Mouse (Mus musculus): ENCODE measurements around the gene Gm45623. TPM values are rescaled to one million over a fixed set of nuclear protein-coding genes. Genes with fewer than 3 reads are reported as not detected.

Gene Gm45623
- polyA plus RNA-seq, 1 experiment from 2014 or later: 0.39 TPM

DNA sequence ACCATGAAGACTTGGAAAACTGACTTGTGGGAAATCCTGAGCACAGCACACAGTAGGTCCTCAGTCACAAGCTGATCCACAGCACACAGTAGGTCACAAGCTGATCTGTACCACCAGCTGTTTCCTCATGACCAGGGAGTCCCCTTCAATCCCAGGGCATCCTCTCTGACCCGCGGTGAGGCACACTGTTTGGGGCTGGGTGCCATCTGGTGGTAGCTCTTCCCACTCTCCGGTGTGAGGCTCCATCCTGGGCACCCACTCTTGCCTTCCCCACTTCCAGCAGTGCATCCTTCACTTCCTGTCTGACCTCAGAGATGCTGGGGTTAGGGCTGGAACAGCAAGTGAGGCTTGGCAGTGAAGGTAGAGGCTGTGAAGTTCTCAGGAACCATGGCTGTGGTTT is 19.0 kb upstream of the Gm45623 start:
- H3K27ac ChIP-seq (replicated peaks): no peak overlapping the region
- H3K4me1 ChIP-seq: peaks cover 39% of the 10 kb centered on the region
- H3K36me3 ChIP-seq: no peaks in the 10 kb centered on the region
- no peak overlapping the region for H3K9ac ChIP-seq
- 37% methylated on average over 3 of the region's 3 CpGs for WGBS
- no peak overlapping the region for H3K4me3 ChIP-seq
- no peak for ATAC-seq (ENCODE audit: extremely low read depth, insufficient number of reproducible peaks, low FRiP score, low TSS enrichment)
- H3K9me3 ChIP-seq: no peaks in the 10 kb centered on the region
- H3K27me3 ChIP-seq (replicated peaks): no peaks in the 10 kb centered on the region
- no peak overlapping the region for H3K4me2 ChIP-seq

DNA sequence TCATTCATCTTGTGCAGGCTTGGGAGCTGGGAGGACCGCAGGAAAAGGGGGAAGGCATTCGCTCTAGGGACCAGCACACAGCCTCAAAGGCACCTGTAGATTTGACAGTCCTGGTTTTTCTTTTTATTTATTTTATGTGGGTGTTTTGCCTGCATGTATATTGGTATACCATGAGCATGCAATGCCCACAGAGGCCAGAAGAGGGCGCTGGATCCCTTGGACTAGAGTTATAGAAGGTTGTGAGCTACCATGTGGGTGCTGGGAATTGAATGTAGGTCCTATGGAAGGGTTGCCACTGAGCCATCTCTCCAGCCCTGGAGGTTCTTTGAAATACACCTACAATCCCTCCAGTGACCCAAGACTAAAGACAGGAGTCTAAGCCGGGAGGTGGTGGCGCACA is 17.2 kb upstream of the Gm45623 start:
- Histone ChIP-seq H3K36me3 (no peaks in the 10 kb centered on the region), H3K9ac (no peak overlapping the region), H3K4me1 (peaks cover 32% of the 10 kb centered on the region), H3K27ac (replicated peaks) (no peak overlapping the region), H3K27me3 (replicated peaks) (no peaks in the 10 kb centered on the region), H3K4me3 (no peak overlapping the region), H3K4me2 (no peak overlapping the region), H3K9me3 (no peaks in the 10 kb centered on the region)
- WGBS: 62% methylated on average over 5 of the region's 5 CpGs
- ATAC-seq (ENCODE audit: extremely low read depth, insufficient number of reproducible peaks, low FRiP score, low TSS enrichment): no peak

GRCm38 (mm10) chr13:56770136-56770578 is 16.5 kb upstream of the Gm45623 start:
- Histone ChIP-seq H3K9me3 (no peaks in the 10 kb centered on the region), H3K9ac (0 out of 2 replicates have a peak overlapping the region, but pooled peaks have one; percentile 19), H3K27ac (replicated peaks) (no peak overlapping the region), H3K4me1 (peaks cover 37% of the 10 kb centered on the region), H3K27me3 (replicated peaks) (no peaks in the 10 kb centered on the region), H3K4me2 (no peak overlapping the region), H3K36me3 (no peaks in the 10 kb centered on the region), H3K4me3 (no peak overlapping the region)
- ATAC-seq (ENCODE audit: extremely low read depth, insufficient number of reproducible peaks, low FRiP score, low TSS enrichment): no peak
- 36% methylated on average over 1 of the region's 1 CpGs for WGBS

- Histone ChIP-seq H3K4me3 (no peak overlapping the region), H3K27ac (replicated peaks) (no peak overlapping the region), H3K9ac (0 out of 2 replicates have a peak overlapping the region, but pooled peaks have one; percentile 19), H3K4me2 (no peak overlapping the region), H3K36me3 (no peaks in the 10 kb centered on the region), H3K9me3 (no peaks in the 10 kb centered on the region), H3K4me1 (peaks cover 41% of the 10 kb centered on the region), H3K27me3 (replicated peaks) (no peaks in the 10 kb centered on the region)
- ATAC-seq (ENCODE audit: extremely low read depth, insufficient number of reproducible peaks, low FRiP score, low TSS enrichment): no peak
- WGBS: 28% methylated on average over 4 of the region's 4 CpGs
Observed at GRCm38 (mm10) chr13:56769431-56769830, 15.8 kb upstream of the Gm45623 start.

- WGBS: 21% methylated on average over 5 of the region's 5 CpGs
- 0 out of 2 replicates have a peak overlapping the region, but pooled peaks have one; percentile 16 for H3K27ac ChIP-seq (replicated peaks)
- no peak for ATAC-seq (ENCODE audit: extremely low read depth, insufficient number of reproducible peaks, low FRiP score, low TSS enrichment)
- no peak overlapping the region for H3K4me3 ChIP-seq
- 0 out of 2 replicates have a peak overlapping the region, but pooled peaks have one; percentile 5 for H3K9ac ChIP-seq
- peaks cover 27% of the 10 kb centered on the region for H3K27me3 ChIP-seq (replicated peaks)
- peaks cover 34% of the 10 kb centered on the region for H3K4me1 ChIP-seq
- peak overlapping the region; percentile 65 for H3K4me2 ChIP-seq
- no peaks in the 10 kb centered on the region for H3K36me3 ChIP-seq
- no peaks in the 10 kb centered on the region for H3K9me3 ChIP-seq
Observed at GRCm38 (mm10) chr13:56766211-56766610, 12.6 kb upstream of the Gm45623 start.

GRCm38 (mm10) chr13:56765284-56766032 is 11.8 kb upstream of the Gm45623 start:
- H3K27ac ChIP-seq (replicated peaks): peak overlapping the region; percentile 16; the same call in 1 of the 2 replicates
- ATAC-seq (ENCODE audit: extremely low read depth, insufficient number of reproducible peaks, low FRiP score, low TSS enrichment): no peak
- 26% methylated on average over 25 of the region's 25 CpGs for WGBS
- no peaks in the 10 kb centered on the region for H3K36me3 ChIP-seq
- peak overlapping the region; percentile 65 for H3K4me2 ChIP-seq
- peaks cover 34% of the 10 kb centered on the region for H3K27me3 ChIP-seq (replicated peaks)
- no peaks in the 10 kb centered on the region for H3K9me3 ChIP-seq
- H3K4me3 ChIP-seq: peak overlapping the region; percentile 31
- peaks cover 33% of the 10 kb centered on the region for H3K4me1 ChIP-seq
- H3K9ac ChIP-seq: peak overlapping the region; percentile 5; the same call in 1 of the 2 replicates

- no peak overlapping the region for H3K4me2 ChIP-seq
- no peaks in the 10 kb centered on the region for H3K36me3 ChIP-seq
- no peak overlapping the region for H3K4me3 ChIP-seq
- no peak overlapping the region for H3K9ac ChIP-seq
- peaks cover 21% of the 10 kb centered on the region for H3K4me1 ChIP-seq
- H3K9me3 ChIP-seq: no peaks in the 10 kb centered on the region
- H3K27me3 ChIP-seq (replicated peaks): peaks cover 41% of the 10 kb centered on the region
- 31% methylated on average over 13 of the region's 13 CpGs for WGBS
- no peak for ATAC-seq (ENCODE audit: extremely low read depth, insufficient number of reproducible peaks, low FRiP score, low TSS enrichment)
- H3K27ac ChIP-seq (replicated peaks): no peak overlapping the region
Observed at GRCm38 (mm10) chr13:56762446-56763229, 9.0 kb upstream of the Gm45623 start.

GRCm38 (mm10) chr13:56758492-56758891 is 4.9 kb upstream of the Gm45623 start:
- Histone ChIP-seq H3K4me3 (no peak overlapping the region), H3K36me3 (no peaks in the 10 kb centered on the region), H3K4me1 (peaks cover 11% of the 10 kb centered on the region), H3K9me3 (no peaks in the 10 kb centered on the region), H3K9ac (no peak overlapping the region), H3K4me2 (no peak overlapping the region), H3K27me3 (replicated peaks) (peaks cover 70% of the 10 kb centered on the region), H3K27ac (replicated peaks) (no peak overlapping the region)
- no peak for ATAC-seq (ENCODE audit: extremely low read depth, insufficient number of reproducible peaks, low FRiP score, low TSS enrichment)
- 29% methylated on average over 6 of the region's 6 CpGs for WGBS

DNA sequence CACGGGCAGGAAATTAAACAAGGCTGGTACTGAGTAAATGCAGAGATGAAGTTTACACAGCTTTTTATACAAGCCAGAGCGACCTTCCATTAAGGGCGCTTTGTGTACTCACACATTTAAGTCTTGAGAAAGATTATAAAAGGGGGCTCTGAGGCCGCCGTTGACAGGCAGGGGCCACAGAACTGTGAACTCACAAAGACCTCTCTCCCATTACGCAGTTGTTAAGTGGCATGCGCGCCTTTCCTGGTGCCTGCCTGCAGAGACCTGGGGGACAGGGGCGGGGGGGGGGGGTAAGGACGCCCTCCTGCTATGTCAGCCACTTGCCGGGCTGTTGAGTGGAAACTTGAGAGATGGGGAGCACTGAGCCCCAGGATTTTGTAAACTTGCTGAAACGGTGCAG is 3.6 kb upstream of the Gm45623 start:
- peaks cover 70% of the 10 kb centered on the region for H3K27me3 ChIP-seq (replicated peaks)
- 43% methylated on average over 12 of the region's 12 CpGs for WGBS
- no peak overlapping the region for H3K27ac ChIP-seq (replicated peaks)
- peaks cover 24% of the 10 kb centered on the region for H3K4me1 ChIP-seq
- no peak for ATAC-seq (ENCODE audit: extremely low read depth, insufficient number of reproducible peaks, low FRiP score, low TSS enrichment)
- no peak overlapping the region for H3K4me2 ChIP-seq
- no peak overlapping the region for H3K9ac ChIP-seq
- no peaks in the 10 kb centered on the region for H3K36me3 ChIP-seq
- no peaks in the 10 kb centered on the region for H3K9me3 ChIP-seq
- H3K4me3 ChIP-seq: no peak overlapping the region

GRCm38 (mm10) chr13:56755871-56756270 is 2.2 kb upstream of the Gm45623 start:
- Histone ChIP-seq H3K4me2 (no peak overlapping the region), H3K4me1 (peaks cover 28% of the 10 kb centered on the region), H3K9ac (no peak overlapping the region), H3K27ac (replicated peaks) (no peak overlapping the region), H3K9me3 (no peaks in the 10 kb centered on the region), H3K4me3 (no peak overlapping the region), H3K27me3 (replicated peaks) (peaks cover 73% of the 10 kb centered on the region), H3K36me3 (no peaks in the 10 kb centered on the region)
- no peak for ATAC-seq (ENCODE audit: extremely low read depth, insufficient number of reproducible peaks, low FRiP score, low TSS enrichment)
- WGBS: 53% methylated on average over 6 of the region's 6 CpGs

DNA sequence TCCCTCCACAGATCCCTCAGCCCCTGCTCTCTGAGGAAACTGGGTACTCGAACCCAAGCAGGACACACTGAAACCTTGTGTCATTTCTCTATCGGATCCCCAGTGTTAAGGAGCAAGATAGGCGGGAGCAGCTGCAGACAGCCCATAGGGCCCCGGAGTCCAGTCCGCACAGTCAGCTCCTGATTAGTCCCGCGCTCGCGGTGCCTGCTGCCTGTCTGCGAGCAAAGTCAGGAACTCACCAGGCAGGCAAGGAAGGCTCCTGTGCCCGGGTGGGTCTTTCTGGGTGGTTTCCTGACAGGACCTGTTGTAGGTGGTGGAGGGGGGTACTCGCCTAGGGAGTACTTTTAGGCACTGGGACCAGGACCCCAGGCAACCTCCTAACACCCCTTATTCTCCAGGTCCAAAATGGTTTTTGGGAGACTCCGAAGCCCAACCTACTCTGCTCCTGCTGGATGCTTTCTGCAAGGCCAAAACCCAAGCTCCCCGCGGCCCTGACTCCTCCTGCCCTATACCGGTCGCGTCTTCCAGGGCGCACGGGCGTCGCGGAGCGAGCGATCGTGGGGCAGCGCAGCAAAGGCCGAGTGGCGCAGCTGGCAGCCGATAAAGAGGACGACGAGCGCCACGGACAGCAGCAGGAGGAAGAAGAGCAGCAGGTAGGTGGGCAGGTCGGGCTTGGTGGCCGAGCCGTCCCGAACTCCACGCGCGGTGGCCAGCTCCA is 994 bp downstream of the Gm45623 start:
- WGBS: under 1% methylated on average over 38 of the region's 41 CpGs
- peak overlapping the region; percentile 60 for H3K4me3 ChIP-seq
- H3K27me3 ChIP-seq (replicated peaks): peaks cover 79% of the 10 kb centered on the region
- peaks cover 37% of the 10 kb centered on the region for H3K4me1 ChIP-seq
- peak overlapping the region; percentile 78 for H3K4me2 ChIP-seq
- ATAC-seq (ENCODE audit: extremely low read depth, insufficient number of reproducible peaks, low FRiP score, low TSS enrichment): no peak
- H3K9me3 ChIP-seq: no peaks in the 10 kb centered on the region
- H3K9ac ChIP-seq: peak overlapping the region; percentile 65
- H3K27ac ChIP-seq (replicated peaks): no peak overlapping the region
- H3K36me3 ChIP-seq: no peaks in the 10 kb centered on the region

All from heart, embryonic 13.5 days (tissue).